In the genomic region with DNA sequence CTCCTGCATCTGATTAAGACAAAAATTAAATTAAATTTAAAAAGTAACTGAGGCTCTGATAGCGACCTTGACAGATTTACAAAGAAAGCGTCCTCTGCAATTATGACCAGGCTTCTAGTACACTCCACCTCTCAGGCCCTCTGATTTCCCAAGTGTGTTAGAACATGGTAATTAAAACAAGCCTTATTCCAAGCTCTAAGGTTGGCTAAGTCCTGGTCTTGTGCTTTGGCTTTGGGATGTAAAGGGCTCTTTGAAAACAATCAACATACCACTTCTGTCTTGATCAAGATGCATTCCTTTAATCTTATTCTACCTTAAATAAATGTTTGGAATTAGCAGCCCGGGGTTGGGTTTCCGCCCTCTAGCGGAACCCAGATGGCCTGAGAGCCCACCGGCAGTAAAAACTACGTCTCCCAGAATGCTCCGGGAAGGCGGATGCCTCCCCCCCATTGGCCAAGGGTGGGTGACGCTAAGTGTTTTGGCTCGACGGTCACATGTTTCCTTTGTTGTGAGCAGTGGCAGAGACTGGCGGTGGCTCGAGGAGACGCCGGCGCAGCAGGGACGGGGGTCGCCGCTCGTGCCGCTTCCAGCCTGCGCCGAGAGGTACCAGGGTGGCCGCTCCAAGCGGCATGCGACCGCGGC, we compare ENCODE assay signal across 8 mouse cellular contexts. TPM values are rescaled to one million over a fixed set of nuclear protein-coding genes. Genes with fewer than 3 reads are reported as not detected.
DNase-seq lines count a peak whose midpoint lies in the region; ATAC-seq and TF ChIP-seq lines count a peak whose summit lies in the region.

Gene Klhl24 (plus strand): TSS at position 474 of the 642 bp plus-strand sequence.

- H3K4me3 ChIP-seq in hindbrain, embryonic 10.5 days, result peak within 1 kb of the TSS; percentile 87
- peak within 1 kb of the TSS; percentile 95 for H3K4me3 ChIP-seq in lung, postnatal 0 days (ENCODE audit: low read depth, low read length)

- peak; percentile 90 for TF ChIP-seq EP300 in lung, postnatal 0 days (IDR thresholded peaks at IDR 0.05)

- H3K4me2 ChIP-seq in lung, postnatal 0 days (replicated peaks; ENCODE audit: low read depth, low read length), result peak within 1 kb of the TSS; percentile 60

- peak; percentile 76 for TF ChIP-seq CTCF in lung, postnatal 0 days (IDR thresholded peaks at IDR 0.05)

- H3K36me3 ChIP-seq in hindbrain, embryonic 10.5 days, result peaks cover 10% of the 10 kb centered on the region; the same call in 1 of the 2 replicates
- H3K36me3 ChIP-seq in lung, postnatal 0 days (ENCODE audit: insufficient read depth, low read length), result no peaks in the 10 kb centered on the region

- ATAC-seq in frontal cortex, adult (ENCODE audit: low TSS enrichment), result peak; percentile 99
- peak; percentile 95 for ATAC-seq in lung, postnatal 0 days

- DNase-seq in MN1 (ENCODE audit: low spot score), result peak; percentile 94
- peak; percentile 96 for DNase-seq in cerebellum, adult 9-10 months
- DNase-seq in hindbrain, embryonic 10.5 days (ENCODE audit: low spot score), result peak; percentile 92
- peak; percentile 97 for DNase-seq in layer of hippocampus, adult 9-11 months
- DNase-seq in lung, postnatal 0 days (ENCODE audit: low spot score), result peak; percentile 99
- peak; percentile 81 for DNase-seq in ovary, postnatal 14 days (ENCODE audit: low spot score)
- DNase-seq in thymus, postnatal 25 days, result peak; percentile 92

- peak within 1 kb of the TSS; percentile 98 for H3K27ac ChIP-seq in hindbrain, embryonic 10.5 days
- H3K27ac ChIP-seq in lung, postnatal 0 days (ENCODE audit: low read length), result peak within 1 kb of the TSS; percentile 100

- H3K9me3 ChIP-seq in hindbrain, embryonic 10.5 days, result no peaks in the 10 kb centered on the region
- H3K9me3 ChIP-seq in lung, postnatal 0 days (ENCODE audit: low read length), result no peaks in the 10 kb centered on the region

- H3K4me1 ChIP-seq in hindbrain, embryonic 10.5 days (replicated peaks), result peaks cover 6% of the 10 kb centered on the region; the same call in 1 of the 2 replicates
- no peaks in the 10 kb centered on the region for H3K4me1 ChIP-seq in lung, postnatal 0 days (ENCODE audit: insufficient read depth, low read depth, low read length)

- peak within 1 kb of the TSS; percentile 99 for H3K9ac ChIP-seq in lung, postnatal 0 days (replicated peaks; ENCODE audit: low read depth)

- no peaks in the 10 kb centered on the region for H3K27me3 ChIP-seq in hindbrain, embryonic 10.5 days (ENCODE audit: insufficient read depth, poor library complexity, severe bottlenecking)
- H3K27me3 ChIP-seq in lung, postnatal 0 days (replicated peaks; ENCODE audit: insufficient read depth, low read length), result no peaks in the 10 kb centered on the region

- 2% methylated on average over 29 of the region's 29 CpGs for WGBS in hindbrain, embryonic 10.5 days
- WGBS in lung, postnatal 0 days, result 1% methylated on average over 28 of the region's 29 CpGs

RNA-seq across cellular contexts. Expression of gene Klhl24, which starts in this region (rescaled TPM):
- polyA plus RNA-seq in hindbrain, embryonic 10.5 days (2016; fragmentation: Nextera tagmentation; extraction: Ambion mirVana), result 24.2 and 31.4 TPM in 2 replicates
- 49.7 and 58.7 TPM in 2 replicates for polyA plus RNA-seq in lung, postnatal 0 days (2015; fragmentation: Nextera tagmentation; extraction: Ambion mirVana)

Comparison
In these comparisons a context has a peak if more than half of its experiments do, and no peak if none do; other contexts are left out.
1. Peak in every context shown above with its lines: DNase-seq, ATAC-seq, H3K4me3 ChIP-seq and H3K27ac ChIP-seq.